ENCODE assay signal across 8 mouse cellular contexts in the genomic region with DNA sequence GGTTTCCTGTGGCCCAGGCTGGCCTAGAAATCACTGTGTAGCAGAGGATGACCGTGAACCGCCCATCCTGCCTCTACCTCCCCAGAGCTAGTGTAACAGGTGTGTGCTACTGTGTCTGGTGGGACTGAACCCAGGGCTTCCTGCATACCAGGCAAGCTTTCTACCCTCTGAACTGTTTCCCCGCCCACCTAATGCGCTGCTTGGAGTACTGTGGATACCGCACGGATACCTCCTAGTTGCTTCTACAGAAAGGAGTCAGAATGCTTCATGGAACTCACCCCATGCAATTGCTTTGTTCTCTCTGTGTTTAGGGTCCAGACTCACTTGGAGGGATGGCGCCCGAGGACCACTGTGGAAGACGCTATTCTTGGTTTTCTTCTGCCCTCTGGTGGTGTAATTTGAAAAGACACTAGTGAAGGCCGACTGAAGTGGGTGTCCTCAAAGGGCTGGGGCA. TPM values are rescaled to one million over a fixed set of nuclear protein-coding genes. Genes with fewer than 3 reads are reported as not detected.
DNase-seq lines count a peak whose midpoint lies in the region; ATAC-seq lines count a peak whose summit lies in the region.

No protein-coding gene starts in this region.

- no peak overlapping the region for H3K4me3 ChIP-seq in intestine, embryonic 14.5 days (ENCODE audit: low read depth, low read length)
- no peak overlapping the region for H3K4me3 ChIP-seq in limb, embryonic 10.5 days
- no peak overlapping the region for H3K4me3 ChIP-seq in midbrain, embryonic 14.5 days (replicated peaks; ENCODE audit: low read depth, low read length)

- no peak overlapping the region for H3K4me2 ChIP-seq in intestine, embryonic 14.5 days (ENCODE audit: low read length)
- no peak overlapping the region for H3K4me2 ChIP-seq in midbrain, embryonic 14.5 days (ENCODE audit: low read length)

- peak; percentile 38 for DNase-seq in cerebellum, adult 8-10 months
- DNase-seq in cerebellum, adult 11-12 months: no peak
- peak; percentile 32 for DNase-seq in brain, embryonic 18.5 days (ENCODE audit: low read depth, low spot score)
- peak; percentile 88 for DNase-seq in forelimb bud, embryonic 11.5 days (ENCODE audit: low read depth, low spot score)
- peak; percentile 79 for DNase-seq in intestine, embryonic 14.5 days (ENCODE audit: low spot score)
- DNase-seq in limb, embryonic 10.5 days (ENCODE audit: low spot score): peak; percentile 73
- DNase-seq in midbrain, embryonic 14.5 days: peak; percentile 91
- DNase-seq in thymus, postnatal 4 days: peak; percentile 35

- H3K27me3 ChIP-seq in intestine, embryonic 14.5 days (replicated peaks; ENCODE audit: control insufficient read depth, insufficient read depth, low read length): 0 out of 2 replicates have a peak, but pooled peaks cover 2% of the 10 kb centered on the region
- H3K27me3 ChIP-seq in limb, embryonic 10.5 days (ENCODE audit: low read depth, poor library complexity, severe bottlenecking): peaks cover 6% of the 10 kb centered on the region; the same call in 1 of the 2 replicates
- no peaks in the 10 kb centered on the region for H3K27me3 ChIP-seq in midbrain, embryonic 14.5 days (ENCODE audit: control insufficient read depth, insufficient read depth, low read length)

- H3K9me3 ChIP-seq in intestine, embryonic 14.5 days (ENCODE audit: control insufficient read depth, low read length): no peaks in the 10 kb centered on the region
- no peaks in the 10 kb centered on the region for H3K9me3 ChIP-seq in limb, embryonic 10.5 days (replicated peaks)
- H3K9me3 ChIP-seq in midbrain, embryonic 14.5 days (ENCODE audit: control insufficient read depth, low read length): no peaks in the 10 kb centered on the region

- H3K27ac ChIP-seq in intestine, embryonic 14.5 days (ENCODE audit: low read depth): no peak overlapping the region
- H3K27ac ChIP-seq in limb, embryonic 10.5 days: peak overlapping the region; percentile 79
- H3K27ac ChIP-seq in midbrain, embryonic 14.5 days (replicated peaks; ENCODE audit: low read depth, low read length): no peak overlapping the region

- no peaks in the 10 kb centered on the region for H3K4me1 ChIP-seq in intestine, embryonic 14.5 days (replicated peaks; ENCODE audit: control insufficient read depth, insufficient read depth, low read length)
- peaks cover 12% of the 10 kb centered on the region for H3K4me1 ChIP-seq in limb, embryonic 10.5 days
- H3K4me1 ChIP-seq in midbrain, embryonic 14.5 days (ENCODE audit: control insufficient read depth, insufficient read depth, low read length): no peaks in the 10 kb centered on the region

- peak; percentile 51; the same call in 1 of the 2 replicates for ATAC-seq in intestine, embryonic 14.5 days (replicated peaks; ENCODE audit: low FRiP score, low TSS enrichment, low read depth)
- ATAC-seq in midbrain, embryonic 14.5 days (ENCODE audit: low FRiP score, low TSS enrichment): peak; percentile 70

- no peaks in the 10 kb centered on the region for H3K36me3 ChIP-seq in intestine, embryonic 14.5 days (ENCODE audit: control insufficient read depth, insufficient read depth, low read length)
- H3K36me3 ChIP-seq in limb, embryonic 10.5 days: no peaks in the 10 kb centered on the region
- no peaks in the 10 kb centered on the region for H3K36me3 ChIP-seq in midbrain, embryonic 14.5 days (ENCODE audit: control insufficient read depth, insufficient read depth, low read length)

- H3K9ac ChIP-seq in intestine, embryonic 14.5 days (ENCODE audit: low read length): no peak overlapping the region
- H3K9ac ChIP-seq in midbrain, embryonic 14.5 days (replicated peaks; ENCODE audit: low read length): no peak overlapping the region

- 20% methylated on average over 10 of the region's 10 CpGs for WGBS in intestine, embryonic 14.5 days
- 20% methylated on average over 10 of the region's 10 CpGs for WGBS in limb, embryonic 10.5 days
- 20% methylated on average over 10 of the region's 10 CpGs for WGBS in midbrain, embryonic 14.5 days

RNA-seq across cellular contexts. Expression of gene Gli2, which starts 30.1 kb away (rescaled TPM):
- polyA plus RNA-seq in intestine, embryonic 14.5 days (2014; fragmentation: Nextera tagmentation; extraction: Ambion mirVana): 11.4 and 11.6 TPM in 2 replicates
- 16.6 and 17.5 TPM in 2 replicates for polyA plus RNA-seq in limb, embryonic 10.5 days (2016; fragmentation: Nextera tagmentation; extraction: Ambion mirVana)
- 1.6 and 2.8 TPM in 2 replicates for polyA plus RNA-seq in midbrain, embryonic 14.5 days (2014; fragmentation: Nextera tagmentation; extraction: Ambion mirVana)
